Mouse (Mus musculus): ENCODE results near the gene Il20rb. TPM values are rescaled to one million over a fixed set of nuclear protein-coding genes. Genes with fewer than 3 reads are reported as not detected.

Gene Il20rb
- polyA plus RNA-seq, 1 experiment from 2014 or later: 1.0 TPM

GRCm38 (mm10) chr9:100507581-100507980, 21.0 kb upstream of the Il20rb start:
- no peaks in the 10 kb centered on the region for H3K27me3 ChIP-seq (ENCODE audit: control insufficient read depth, insufficient read depth, low read length)
- no peak overlapping the region for H3K4me2 ChIP-seq (replicated peaks; ENCODE audit: low read depth, low read length)
- H3K4me3 ChIP-seq (ENCODE audit: low read depth, low read length): no peak overlapping the region
- no peak overlapping the region for H3K27ac ChIP-seq (ENCODE audit: low read length)
- no peaks in the 10 kb centered on the region for H3K9me3 ChIP-seq (ENCODE audit: control insufficient read depth, low read depth, low read length)
- H3K36me3 ChIP-seq (ENCODE audit: control insufficient read depth, insufficient read depth, low read length): no peaks in the 10 kb centered on the region
- H3K9ac ChIP-seq (replicated peaks; ENCODE audit: low read depth, low read length): no peak overlapping the region
- WGBS: 81% methylated on average over 2 of the region's 2 CpGs
- no peaks in the 10 kb centered on the region for H3K4me1 ChIP-seq (ENCODE audit: control insufficient read depth, insufficient read depth, low read length)
- ATAC-seq (ENCODE audit: insufficient number of reproducible peaks, insufficient read depth, low FRiP score, low read depth): no peak

GRCm38 (mm10) chr9:100506652-100507051, 20.1 kb upstream of the Il20rb start:
- no peaks in the 10 kb centered on the region for H3K36me3 ChIP-seq (ENCODE audit: control insufficient read depth, insufficient read depth, low read length)
- H3K27ac ChIP-seq (ENCODE audit: low read length): peak overlapping the region; percentile 50; the same call in 1 of the 2 replicates
- H3K27me3 ChIP-seq (ENCODE audit: control insufficient read depth, insufficient read depth, low read length): no peaks in the 10 kb centered on the region
- WGBS: 45% methylated on average over 2 of the region's 2 CpGs
- H3K9me3 ChIP-seq (ENCODE audit: control insufficient read depth, low read depth, low read length): no peaks in the 10 kb centered on the region
- ATAC-seq (ENCODE audit: insufficient number of reproducible peaks, insufficient read depth, low FRiP score, low read depth): no peak
- no peaks in the 10 kb centered on the region for H3K4me1 ChIP-seq (ENCODE audit: control insufficient read depth, insufficient read depth, low read length)
- H3K4me2 ChIP-seq (replicated peaks; ENCODE audit: low read depth, low read length): no peak overlapping the region
- no peak overlapping the region for H3K9ac ChIP-seq (replicated peaks; ENCODE audit: low read depth, low read length)
- 0 out of 2 replicates have a peak overlapping the region, but pooled peaks have one; percentile 0 for H3K4me3 ChIP-seq (ENCODE audit: low read depth, low read length)

- Histone ChIP-seq H3K27ac (ENCODE audit: low read length) (no peak overlapping the region), H3K27me3 (ENCODE audit: control insufficient read depth, insufficient read depth, low read length) (no peaks in the 10 kb centered on the region), H3K9ac (replicated peaks; ENCODE audit: low read depth, low read length) (no peak overlapping the region), H3K4me1 (ENCODE audit: control insufficient read depth, insufficient read depth, low read length) (no peaks in the 10 kb centered on the region), H3K9me3 (ENCODE audit: control insufficient read depth, low read depth, low read length) (no peaks in the 10 kb centered on the region), H3K4me3 (ENCODE audit: low read depth, low read length) (no peak overlapping the region), H3K36me3 (ENCODE audit: control insufficient read depth, insufficient read depth, low read length) (no peaks in the 10 kb centered on the region; the same call in 1 of the 2 replicates), H3K4me2 (replicated peaks; ENCODE audit: low read depth, low read length) (peak overlapping the region; percentile 8; the same call in 1 of the 2 replicates)
- ATAC-seq (ENCODE audit: insufficient number of reproducible peaks, insufficient read depth, low FRiP score, low read depth): no peak
- 74% methylated on average over 4 of the region's 4 CpGs for WGBS
Measured at GRCm38 (mm10) chr9:100505498-100505897, 18.9 kb upstream of the Il20rb start.

GRCm38 (mm10) chr9:100493611-100494261, 7.1 kb upstream of the Il20rb start:
- no peak overlapping the region for H3K27ac ChIP-seq (ENCODE audit: low read length)
- no peak overlapping the region for H3K4me2 ChIP-seq (replicated peaks; ENCODE audit: low read depth, low read length)
- no peak overlapping the region for H3K4me3 ChIP-seq (ENCODE audit: low read depth, low read length)
- ATAC-seq (ENCODE audit: insufficient number of reproducible peaks, insufficient read depth, low FRiP score, low read depth): no peak
- WGBS: 92% methylated on average over 5 of the region's 5 CpGs
- H3K27me3 ChIP-seq (ENCODE audit: control insufficient read depth, insufficient read depth, low read length): no peaks in the 10 kb centered on the region
- no peaks in the 10 kb centered on the region for H3K4me1 ChIP-seq (ENCODE audit: control insufficient read depth, insufficient read depth, low read length)
- no peaks in the 10 kb centered on the region for H3K9me3 ChIP-seq (ENCODE audit: control insufficient read depth, low read depth, low read length)
- peaks cover 10% of the 10 kb centered on the region; the same call in 1 of the 2 replicates for H3K36me3 ChIP-seq (ENCODE audit: control insufficient read depth, insufficient read depth, low read length)
- no peak overlapping the region for H3K9ac ChIP-seq (replicated peaks; ENCODE audit: low read depth, low read length)

GRCm38 (mm10) chr9:100491424-100491823, 4.8 kb upstream of the Il20rb start:
- 87% methylated on average over 1 of the region's 1 CpGs for WGBS
- peaks cover 3% of the 10 kb centered on the region; the same call in 1 of the 2 replicates for H3K36me3 ChIP-seq (ENCODE audit: control insufficient read depth, insufficient read depth, low read length)

GRCm38 (mm10) chr9:100488969-100489368, 2.4 kb upstream of the Il20rb start:
- 0 out of 2 replicates have a peak, but pooled peaks cover 3% of the 10 kb centered on the region for H3K36me3 ChIP-seq (ENCODE audit: control insufficient read depth, insufficient read depth, low read length)
- H3K9me3 ChIP-seq (ENCODE audit: control insufficient read depth, low read depth, low read length): no peaks in the 10 kb centered on the region
- H3K4me3 ChIP-seq (ENCODE audit: low read depth, low read length): no peak overlapping the region
- H3K4me2 ChIP-seq (replicated peaks; ENCODE audit: low read depth, low read length): no peak overlapping the region
- WGBS: 91% methylated on average over 6 of the region's 6 CpGs
- H3K9ac ChIP-seq (replicated peaks; ENCODE audit: low read depth, low read length): no peak overlapping the region
- no peaks in the 10 kb centered on the region for H3K4me1 ChIP-seq (ENCODE audit: control insufficient read depth, insufficient read depth, low read length)
- no peak overlapping the region for H3K27ac ChIP-seq (ENCODE audit: low read length)
- H3K27me3 ChIP-seq (ENCODE audit: control insufficient read depth, insufficient read depth, low read length): no peaks in the 10 kb centered on the region
- no peak for ATAC-seq (ENCODE audit: insufficient number of reproducible peaks, insufficient read depth, low FRiP score, low read depth)

More at GRCm38 (mm10) chr9:100491424-100491823, 4.8 kb upstream of the Il20rb start:
- H3K27me3 ChIP-seq (ENCODE audit: control insufficient read depth, insufficient read depth, low read length): no peaks in the 10 kb centered on the region
- ATAC-seq (ENCODE audit: insufficient number of reproducible peaks, insufficient read depth, low FRiP score, low read depth): no peak
- no peak overlapping the region for H3K27ac ChIP-seq (ENCODE audit: low read length)
- no peaks in the 10 kb centered on the region for H3K9me3 ChIP-seq (ENCODE audit: control insufficient read depth, low read depth, low read length)
- no peak overlapping the region for H3K4me3 ChIP-seq (ENCODE audit: low read depth, low read length)
- no peak overlapping the region for H3K4me2 ChIP-seq (replicated peaks; ENCODE audit: low read depth, low read length)
- no peak overlapping the region for H3K9ac ChIP-seq (replicated peaks; ENCODE audit: low read depth, low read length)
- no peaks in the 10 kb centered on the region for H3K4me1 ChIP-seq (ENCODE audit: control insufficient read depth, insufficient read depth, low read length)

GRCm38 (mm10) chr9:100488056-100488713, 1.6 kb upstream of the Il20rb start:
- peak; percentile 74 for ATAC-seq (ENCODE audit: insufficient number of reproducible peaks, insufficient read depth, low FRiP score, low read depth)
- H3K36me3 ChIP-seq (ENCODE audit: control insufficient read depth, insufficient read depth, low read length): 0 out of 2 replicates have a peak, but pooled peaks cover 3% of the 10 kb centered on the region
- no peaks in the 10 kb centered on the region for H3K4me1 ChIP-seq (ENCODE audit: control insufficient read depth, insufficient read depth, low read length)
- whole genome bisulfite sequencing: 46% methylated on average over 7 of the region's 7 CpGs
- no peak overlapping the region for H3K27ac ChIP-seq (ENCODE audit: low read length)
- no peak overlapping the region for H3K4me3 ChIP-seq (ENCODE audit: low read depth, low read length)
- H3K4me2 ChIP-seq (replicated peaks; ENCODE audit: low read depth, low read length): no peak overlapping the region
- no peak overlapping the region for H3K9ac ChIP-seq (replicated peaks; ENCODE audit: low read depth, low read length)
- no peaks in the 10 kb centered on the region for H3K9me3 ChIP-seq (ENCODE audit: control insufficient read depth, low read depth, low read length)
- no peaks in the 10 kb centered on the region for H3K27me3 ChIP-seq (ENCODE audit: control insufficient read depth, insufficient read depth, low read length)

- no peaks in the 10 kb centered on the region for H3K4me1 ChIP-seq (ENCODE audit: control insufficient read depth, insufficient read depth, low read length)
- H3K4me2 ChIP-seq (replicated peaks; ENCODE audit: low read depth, low read length): no peak overlapping the region
- WGBS: 81% methylated on average over 5 of the region's 5 CpGs
- H3K27ac ChIP-seq (ENCODE audit: low read length): no peak overlapping the region
- no peaks in the 10 kb centered on the region for H3K27me3 ChIP-seq (ENCODE audit: control insufficient read depth, insufficient read depth, low read length)
- no peak for ATAC-seq (ENCODE audit: insufficient number of reproducible peaks, insufficient read depth, low FRiP score, low read depth)
- no peak overlapping the region for H3K9ac ChIP-seq (replicated peaks; ENCODE audit: low read depth, low read length)
- H3K9me3 ChIP-seq (ENCODE audit: control insufficient read depth, low read depth, low read length): no peaks in the 10 kb centered on the region
- H3K4me3 ChIP-seq (ENCODE audit: low read depth, low read length): no peak overlapping the region
- 0 out of 2 replicates have a peak, but pooled peaks cover 3% of the 10 kb centered on the region for H3K36me3 ChIP-seq (ENCODE audit: control insufficient read depth, insufficient read depth, low read length)
Measured at GRCm38 (mm10) chr9:100483318-100483717, 3.3 kb downstream of the Il20rb start.
